7 mouse cellular contexts compared by ENCODE assay signal in genomic region chr10:79777103-79777531, GRCm38 (mm10). TPM values are rescaled to one million over a fixed set of nuclear protein-coding genes. Genes with fewer than 3 reads are reported as not detected.
DNase-seq lines count a peak whose midpoint lies in the region; ATAC-seq and TF ChIP-seq lines count a peak whose summit lies in the region.

TSS of gene Fstl3 (plus strand) at chr10:79777272.

- 4% methylated on average over 39 of the region's 39 CpGs for WGBS in heart, embryonic 15.5 days
- 3% methylated on average over 39 of the region's 39 CpGs for WGBS in liver, embryonic 11.5 days
- 2% methylated on average over 39 of the region's 39 CpGs for WGBS in small intestine, adult 2 months

- peaks cover 14% of the 10 kb centered on the region; the same call in 1 of the 2 replicates for H3K27me3 ChIP-seq in heart, embryonic 15.5 days
- H3K27me3 ChIP-seq in liver, embryonic 11.5 days (replicated peaks; ENCODE audit: control insufficient read depth, insufficient read depth, low read length): peaks cover 41% of the 10 kb centered on the region
- H3K27me3 ChIP-seq in small intestine, adult 2 months (ENCODE audit: control insufficient read depth, insufficient read depth, low read length): no peaks in the 10 kb centered on the region

- H3K4me2 ChIP-seq in heart, embryonic 15.5 days: peak within 1 kb of the TSS; percentile 84
- peak within 1 kb of the TSS; percentile 73 for H3K4me2 ChIP-seq in liver, embryonic 11.5 days

- no peak for DNase-seq in ES-E14 (ENCODE audit: low read depth, low spot score)
- DNase-seq in adrenal gland, postnatal 10 days: peak; percentile 69
- no peak for DNase-seq in liver, embryonic 11.5 days (ENCODE audit: low spot score)
- no peak for DNase-seq in layer of hippocampus, adult 9-10 months (ENCODE audit: low spot score)
- DNase-seq in frontal cortex, postnatal 14 days (ENCODE audit: low spot score in 2 of 2): no peak

- H3K9ac ChIP-seq in ES-E14 (ENCODE audit: insufficient read depth, low read depth, low read length, poor library complexity, severe bottlenecking): no peak within 1 kb of the TSS; the same call in 1 of the 2 replicates
- H3K9ac ChIP-seq in heart, embryonic 15.5 days: peak within 1 kb of the TSS; percentile 58
- H3K9ac ChIP-seq in liver, embryonic 11.5 days (ENCODE audit: low read depth, low read length): peak within 1 kb of the TSS; percentile 55

- H3K27ac ChIP-seq in ES-E14 (ENCODE audit: insufficient read depth, low read depth, low read length, poor library complexity, severe bottlenecking): no peak within 1 kb of the TSS
- peak within 1 kb of the TSS; percentile 76 for H3K27ac ChIP-seq in heart, embryonic 15.5 days
- no peak within 1 kb of the TSS for H3K27ac ChIP-seq in liver, embryonic 11.5 days (ENCODE audit: low read depth, low read length)
- H3K27ac ChIP-seq in small intestine, adult 2 months (ENCODE audit: insufficient read depth, low read depth, low read length): 0 out of 2 replicates have a peak within 1 kb of the TSS, but pooled peaks have one; percentile 10

- no peak for TF ChIP-seq CTCF in small intestine, adult 2 months (IDR thresholded peaks at IDR 0.05; ENCODE audit: extremely low read depth, insufficient read length, insufficient replicate concordance, low read depth, low read length)

- H3K9me3 ChIP-seq in ES-E14 (ENCODE audit: control insufficient read depth, insufficient read depth, low read depth, low read length): no peaks in the 10 kb centered on the region
- H3K9me3 ChIP-seq in heart, embryonic 15.5 days (replicated peaks): no peaks in the 10 kb centered on the region
- peaks cover 2% of the 10 kb centered on the region; the same call in 1 of the 2 replicates for H3K9me3 ChIP-seq in liver, embryonic 11.5 days (ENCODE audit: control insufficient read depth, low read length)

- in situ Hi-C loops in ES-E14 (cut with MboI; ENCODE audit: low sequenced_read_pairs in 2 of 2, unreplicated experiment in 2 of 2): no loop called here

- peak within 1 kb of the TSS; percentile 56 to 59 for H3K4me3 ChIP-seq in ES-E14 (ENCODE audit: insufficient read depth in 1 of 2, low read depth in 1 of 2, low read length in 2 of 2, poor library complexity in 1 of 2, severe bottlenecking in 1 of 2)
- H3K4me3 ChIP-seq in heart, embryonic 15.5 days: peak within 1 kb of the TSS; percentile 56
- peak within 1 kb of the TSS; percentile 51 for H3K4me3 ChIP-seq in liver, embryonic 11.5 days (ENCODE audit: low read depth, low read length)
- peak within 1 kb of the TSS; percentile 57 for H3K4me3 ChIP-seq in small intestine, adult 2 months (ENCODE audit: low read depth, low read length)

- H3K4me1 ChIP-seq in ES-E14 (ENCODE audit: control insufficient read depth in 2 of 2, insufficient read depth in 2 of 2, low read length in 2 of 2, poor library complexity in 1 of 2): peaks cover 0 to 19% of the 10 kb centered on the region in 2 experiments; a peak in 2 of 4 replicates
- H3K4me1 ChIP-seq in heart, embryonic 15.5 days (replicated peaks): peaks cover 44% of the 10 kb centered on the region
- peaks cover 20% of the 10 kb centered on the region for H3K4me1 ChIP-seq in liver, embryonic 11.5 days (replicated peaks; ENCODE audit: control insufficient read depth, insufficient read depth, low read length)
- peaks cover 17% of the 10 kb centered on the region for H3K4me1 ChIP-seq in small intestine, adult 2 months (ENCODE audit: control insufficient read depth, insufficient read depth, insufficient read length, low read length)

- no peaks in the 10 kb centered on the region for H3K36me3 ChIP-seq in ES-E14 (ENCODE audit: control insufficient read depth, insufficient read depth, low read length, poor library complexity, severe bottlenecking)
- no peaks in the 10 kb centered on the region for H3K36me3 ChIP-seq in heart, embryonic 15.5 days
- H3K36me3 ChIP-seq in liver, embryonic 11.5 days (ENCODE audit: control insufficient read depth, insufficient read depth, low read length): no peaks in the 10 kb centered on the region
- H3K36me3 ChIP-seq in small intestine, adult 2 months (ENCODE audit: control insufficient read depth, insufficient read depth, low read length): no peaks in the 10 kb centered on the region

- ATAC-seq in heart, embryonic 15.5 days (replicated peaks; ENCODE audit: insufficient number of reproducible peaks, insufficient read depth, low FRiP score, low read depth): no peak
- no peak for ATAC-seq in liver, embryonic 11.5 days (replicated peaks; ENCODE audit: low FRiP score)

- no peak for TF ChIP-seq POLR2A in small intestine, adult 2 months (IDR thresholded peaks at IDR 0.05; ENCODE audit: low read depth, low read length)

TF ChIP-seq in ES-E14, 5 proteins besides CTCF, POLR2A, EP300 and RAD21:
- TF ChIP-seq HCFC1 (IDR thresholded peaks at IDR 0.05; ENCODE audit: borderline replicate concordance, insufficient read depth, low read length) (no peak), ZNF384 (IDR thresholded peaks at IDR 0.05; ENCODE audit: low read depth, low read length) (no peak), ZC3H11A (IDR thresholded peaks at IDR 0.05; ENCODE audit: borderline replicate concordance, low read depth, low read length) (no peak)

RNA-seq across cellular contexts. Expression of gene Fstl3, which starts in this region (rescaled TPM):
- total RNA-seq in ES-E14 (2012; rRNA removed): 5.7 and 7.1 TPM in 2 replicates
- total RNA-seq in adrenal gland, postnatal 10 days (2021): 1 to 10 TPM; 5.5 to 5.7 TPM
- 29.0 and 30.9 TPM in 2 replicates for polyA plus RNA-seq in heart, embryonic 15.5 days (2015; fragmentation: Nextera tagmentation; extraction: Ambion mirVana)
- 1.8 and 2.6 TPM in 2 replicates for polyA plus RNA-seq in liver, embryonic 11.5 days (2014; fragmentation: Nextera tagmentation; extraction: Ambion mirVana)
- polyA plus RNA-seq in small intestine, adult 2 months (2012; rRNA removed): 16.0 and 19.6 TPM in 2 replicates

Comparison
In these comparisons a context has a peak if more than half of its experiments do, and no peak if none do; other contexts are left out.
1. H3K27ac ChIP-seq: peak in heart, embryonic 15.5 days (single experiment) and small intestine, adult 2 months (single experiment); none in ES-E14 (single experiment) and liver, embryonic 11.5 days (single experiment).
2. Peak in every context shown above with its lines, with median percentiles within 50 percentile points of each other: H3K4me3 ChIP-seq.